Mouse (Mus musculus) midbrain, embryonic 12.5 days (tissue): Measurements from ENCODE around the gene Pitpnm2. TPM values are rescaled to one million over a fixed set of nuclear protein-coding genes. Genes with fewer than 3 reads are reported as not detected.
A peak's percentile ranks its signal among the peaks of the same experiment; 100 is the strongest.

Experiments
- ATAC-seq: fragments of 200-750 bp; cut with Nextera tagmentation; 2 replicates; pipeline ENCODE4 v1.8.0; 2017; ENCODE audit warnings: low read depth, moderate TSS enrichment, moderate library complexity; ENCODE audit not compliant: low FRiP score
- H3K27ac ChIP-seq: fragments of 300-500 bp; sonication (generic); replicated peaks from 2 replicates; pipeline ENCODE4 v1.5.1; 2016; ENCODE audit warnings: mild to moderate bottlenecking
- H3K27me3 ChIP-seq: fragments of 300-500 bp; sonication (generic); 2 replicates; pipeline ENCODE4 v1.6.1; 2016; ENCODE audit warnings: mild to moderate bottlenecking
- H3K36me3 ChIP-seq: fragments of 300-500 bp; sonication (generic); 2 replicates; pipeline ENCODE4 v1.6.1; 2016
- H3K4me1 ChIP-seq: fragments of 300-500 bp; sonication (generic); 2 replicates; pipeline ENCODE4 v1.6.1; 2016
- H3K4me2 ChIP-seq: fragments of 300-500 bp; sonication (generic); replicated peaks from 2 replicates; pipeline ENCODE4 v1.6.1; 2016; ENCODE audit warnings: mild to moderate bottlenecking, moderate library complexity
- H3K4me3 ChIP-seq: fragments of 300-500 bp; sonication (generic); 2 replicates; pipeline ENCODE4 v1.5.1; 2016; ENCODE audit warnings: mild to moderate bottlenecking
- H3K9ac ChIP-seq: fragments of 300-500 bp; sonication (generic); replicated peaks from 2 replicates; pipeline ENCODE4 v1.6.1; 2016; ENCODE audit warnings: mild to moderate bottlenecking, moderate library complexity
- H3K9me3 ChIP-seq: fragments of 300-500 bp; sonication (generic); 2 replicates; pipeline ENCODE4 v1.6.1; 2016; ENCODE audit warnings: mild to moderate bottlenecking
- WGBS: fragments of 180-500 bp; shearing (Covaris S2); methylation state at CpG from one replicate; pipeline ENCODE4 v1.1.7; 2016; 5-methylcytosine and 5-hydroxymethylcytosine counted together
- polyA plus RNA-seq: library from polyadenylated mRNA; unstranded; fragments of >200 nt; fragmentation: Nextera tagmentation; extraction: Ambion mirVana; gene quantifications from 2 replicates; pipeline ENCODE4 v1.2.1, GENCODE M21; 2016

The Pitpnm2 gene
- polyA plus RNA-seq, 1 experiment from 2014 or later = 7.2 TPM

DNA sequence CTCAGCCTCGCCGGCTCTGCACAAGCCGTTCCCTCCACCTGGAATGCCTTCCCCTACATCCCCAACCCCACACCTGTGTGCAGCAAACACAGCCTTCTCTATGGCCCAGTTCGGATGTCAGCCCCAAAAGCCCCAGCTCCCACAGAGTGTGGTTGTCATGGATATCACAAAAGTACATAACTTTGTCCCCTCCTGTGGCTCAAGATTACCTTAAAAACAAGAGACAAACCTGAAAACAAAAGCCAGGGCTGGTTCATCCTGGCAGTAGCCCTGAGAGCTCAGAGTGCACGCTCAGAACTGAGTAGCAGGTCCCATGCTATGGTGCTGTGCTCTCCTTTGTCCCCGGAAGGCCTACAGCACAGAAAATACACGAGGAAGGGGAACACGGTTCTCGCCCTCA, 44.3 kb downstream of the Pitpnm2 start:
- no peak overlapping the region for H3K4me3 ChIP-seq
- H3K9me3 ChIP-seq = no peaks in the 10 kb centered on the region
- no peak overlapping the region for H3K4me2 ChIP-seq
- H3K9ac ChIP-seq = no peak overlapping the region
- no peaks in the 10 kb centered on the region for H3K36me3 ChIP-seq
- no peaks in the 10 kb centered on the region; the same call in 1 of the 2 replicates for H3K27me3 ChIP-seq
- peaks cover 28% of the 10 kb centered on the region for H3K4me1 ChIP-seq
- ATAC-seq = no peak
- WGBS = 69% methylated on average over 9 of the region's 9 CpGs
- no peak overlapping the region for H3K27ac ChIP-seq

- H3K27ac ChIP-seq = no peak overlapping the region
- peaks cover 25% of the 10 kb centered on the region for H3K4me1 ChIP-seq
- no peaks in the 10 kb centered on the region for H3K9me3 ChIP-seq
- 89% methylated on average over 9 of the region's 9 CpGs for WGBS
- H3K9ac ChIP-seq = no peak overlapping the region
- no peak overlapping the region for H3K4me2 ChIP-seq
- ATAC-seq = no peak
- no peak overlapping the region for H3K4me3 ChIP-seq
- no peaks in the 10 kb centered on the region; the same call in 1 of the 2 replicates for H3K27me3 ChIP-seq
- H3K36me3 ChIP-seq = no peaks in the 10 kb centered on the region
These were observed 45.3 kb downstream of the Pitpnm2 start for GRCm38 (mm10) chr5:124204127-124204794.

DNA sequence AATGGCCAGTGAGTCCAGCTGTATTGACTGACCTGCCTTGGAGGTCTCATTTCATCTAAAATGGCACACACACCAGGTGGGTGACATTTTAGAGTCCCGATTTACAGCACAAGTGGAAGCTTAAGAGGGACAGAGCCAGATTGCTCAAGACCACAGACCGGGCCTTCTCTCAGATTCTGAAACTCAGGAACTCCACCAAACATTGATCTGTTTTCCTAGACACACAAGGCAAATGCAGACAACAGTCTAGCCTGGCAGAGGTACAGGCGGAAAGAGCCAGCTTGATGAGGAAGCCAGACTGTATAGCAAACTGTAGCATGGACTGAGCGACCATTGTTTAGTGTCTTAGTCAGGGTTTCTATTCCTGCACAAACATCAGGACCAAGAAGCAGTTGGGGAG, 46.3 kb downstream of the Pitpnm2 start:
- Histone ChIP-seq H3K9me3 (no peaks in the 10 kb centered on the region), H3K36me3 (no peaks in the 10 kb centered on the region), H3K27me3 (no peaks in the 10 kb centered on the region; the same call in 1 of the 2 replicates), H3K4me3 (no peak overlapping the region), H3K4me1 (peaks cover 25% of the 10 kb centered on the region), H3K9ac (no peak overlapping the region), H3K27ac (no peak overlapping the region), H3K4me2 (no peak overlapping the region)
- ATAC-seq = no peak
- 84% methylated on average over 4 of the region's 4 CpGs for WGBS

DNA sequence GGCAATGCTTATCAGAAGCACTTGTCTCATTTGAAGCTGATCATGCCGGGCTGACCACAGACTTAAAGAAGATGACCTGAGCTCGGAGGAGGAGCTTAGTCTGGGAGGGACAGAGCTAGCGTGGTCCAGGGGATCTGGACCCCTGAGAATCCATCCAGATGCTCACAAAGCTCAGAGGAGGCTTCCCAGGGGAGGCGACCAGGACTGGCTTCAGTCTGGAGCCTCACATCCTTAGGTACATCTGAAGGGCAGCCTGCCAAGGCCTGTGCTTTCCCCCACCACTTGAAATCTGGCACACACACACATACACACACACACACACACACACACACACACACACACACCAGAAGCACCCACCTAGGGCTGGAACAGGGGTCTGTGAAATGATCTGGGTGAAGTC, 47.5 kb downstream of the Pitpnm2 start:
- H3K36me3 ChIP-seq = no peaks in the 10 kb centered on the region
- H3K4me2 ChIP-seq = no peak overlapping the region
- no peak overlapping the region for H3K27ac ChIP-seq
- ATAC-seq = no peak
- WGBS = 65% methylated on average over 4 of the region's 4 CpGs
- no peaks in the 10 kb centered on the region for H3K9me3 ChIP-seq
- peaks cover 18% of the 10 kb centered on the region for H3K4me1 ChIP-seq
- no peak overlapping the region for H3K9ac ChIP-seq
- no peaks in the 10 kb centered on the region; the same call in 1 of the 2 replicates for H3K27me3 ChIP-seq
- no peak overlapping the region for H3K4me3 ChIP-seq

GRCm38 (mm10) chr5:124201564-124201963, 48.0 kb downstream of the Pitpnm2 start:
- ATAC-seq = no peak
- Histone ChIP-seq H3K4me2 (no peak overlapping the region), H3K36me3 (no peaks in the 10 kb centered on the region), H3K27me3 (no peaks in the 10 kb centered on the region; the same call in 1 of the 2 replicates), H3K4me1 (peaks cover 15% of the 10 kb centered on the region), H3K9me3 (no peaks in the 10 kb centered on the region), H3K9ac (no peak overlapping the region), H3K27ac (no peak overlapping the region), H3K4me3 (no peak overlapping the region)
- WGBS = 89% methylated on average over 2 of the region's 2 CpGs

- Histone ChIP-seq H3K36me3 (no peaks in the 10 kb centered on the region), H3K27ac (no peak overlapping the region), H3K4me3 (no peak overlapping the region), H3K9me3 (no peaks in the 10 kb centered on the region), H3K9ac (no peak overlapping the region), H3K4me2 (no peak overlapping the region), H3K27me3 (no peaks in the 10 kb centered on the region; the same call in 1 of the 2 replicates), H3K4me1 (peaks cover 10% of the 10 kb centered on the region)
- WGBS = 76% methylated on average over 5 of the region's 5 CpGs
- ATAC-seq = no peak
These were observed 48.7 kb downstream of the Pitpnm2 start for GRCm38 (mm10) chr5:124200844-124201243.

GRCm38 (mm10) chr5:124199168-124199567, 50.4 kb downstream of the Pitpnm2 start:
- 71% methylated on average over 5 of the region's 5 CpGs for WGBS

GRCm38 (mm10) chr5:124198473-124198872, 51.1 kb downstream of the Pitpnm2 start:
- H3K4me2 ChIP-seq = no peak overlapping the region
- H3K27me3 ChIP-seq = no peaks in the 10 kb centered on the region; the same call in 1 of the 2 replicates
- H3K4me1 ChIP-seq = peaks cover 22% of the 10 kb centered on the region
- no peak for ATAC-seq
- no peak overlapping the region for H3K4me3 ChIP-seq
- WGBS = 91% methylated on average over 7 of the region's 7 CpGs
- H3K9me3 ChIP-seq = no peaks in the 10 kb centered on the region
- H3K27ac ChIP-seq = no peak overlapping the region
- H3K9ac ChIP-seq = no peak overlapping the region
- no peaks in the 10 kb centered on the region for H3K36me3 ChIP-seq

More at GRCm38 (mm10) chr5:124199168-124199567, 50.4 kb downstream of the Pitpnm2 start:
- Histone ChIP-seq H3K4me1 (peaks cover 16% of the 10 kb centered on the region; the same call in 1 of the 2 replicates), H3K9me3 (no peaks in the 10 kb centered on the region), H3K4me3 (no peak overlapping the region), H3K27me3 (no peaks in the 10 kb centered on the region; the same call in 1 of the 2 replicates), H3K9ac (no peak overlapping the region), H3K27ac (no peak overlapping the region), H3K4me2 (no peak overlapping the region), H3K36me3 (no peaks in the 10 kb centered on the region)
- no peak for ATAC-seq

- Histone ChIP-seq H3K27me3 (no peaks in the 10 kb centered on the region; the same call in 1 of the 2 replicates), H3K4me2 (no peak overlapping the region), H3K9me3 (no peaks in the 10 kb centered on the region), H3K9ac (no peak overlapping the region), H3K4me3 (no peak overlapping the region), H3K27ac (no peak overlapping the region), H3K4me1 (peaks cover 37% of the 10 kb centered on the region), H3K36me3 (no peaks in the 10 kb centered on the region)
- 89% methylated on average over 4 of the region's 4 CpGs for WGBS
- no peak for ATAC-seq
These were observed 53.5 kb downstream of the Pitpnm2 start for GRCm38 (mm10) chr5:124196082-124196481.

DNA sequence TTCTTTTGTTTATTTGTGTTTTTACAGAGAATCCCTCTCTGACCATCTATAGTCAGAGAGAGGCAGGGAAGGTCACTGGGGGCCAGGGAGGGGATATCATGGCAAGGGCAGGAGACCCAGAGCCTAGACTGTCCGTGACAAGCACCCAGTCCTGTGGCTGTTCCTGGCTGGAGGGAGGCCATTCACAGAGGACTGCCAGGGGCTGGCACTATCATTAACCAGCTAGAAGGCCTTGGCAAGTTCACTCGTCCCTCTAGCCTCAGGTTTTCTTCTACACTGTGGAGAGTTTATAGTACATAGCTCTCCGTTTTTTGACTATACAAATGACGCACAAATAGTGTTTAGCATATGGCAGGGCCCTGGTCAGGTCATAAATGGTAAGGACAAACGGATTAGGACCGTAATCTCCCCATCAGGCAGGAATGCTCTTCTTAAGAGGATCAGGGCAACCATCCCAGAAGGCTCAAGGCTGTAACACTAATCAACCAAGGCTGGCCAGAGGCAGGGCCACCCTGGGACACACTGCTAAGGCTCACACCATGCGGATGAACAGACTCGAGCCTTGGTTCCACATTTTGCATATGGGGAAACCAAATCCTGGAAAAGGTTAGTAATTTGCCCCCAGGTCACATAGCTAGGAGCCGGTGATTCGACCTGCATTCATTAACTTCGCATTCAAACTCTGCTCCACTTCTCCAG, 55.0 kb downstream of the Pitpnm2 start:
- Histone ChIP-seq H3K36me3 (no peaks in the 10 kb centered on the region), H3K27me3 (no peaks in the 10 kb centered on the region; the same call in 1 of the 2 replicates), H3K27ac (no peak overlapping the region), H3K4me2 (no peak overlapping the region), H3K9ac (no peak overlapping the region), H3K4me1 (peaks cover 33% of the 10 kb centered on the region), H3K9me3 (no peaks in the 10 kb centered on the region), H3K4me3 (no peak overlapping the region)
- 42% methylated on average over 11 of the region's 11 CpGs for WGBS
- no peak for ATAC-seq

GRCm38 (mm10) chr5:124193286-124194112, 56.1 kb downstream of the Pitpnm2 start:
- H3K27ac ChIP-seq = 0 out of 2 replicates have a peak overlapping the region, but pooled peaks have one; percentile 47
- H3K9ac ChIP-seq = no peak overlapping the region
- H3K36me3 ChIP-seq = no peaks in the 10 kb centered on the region
- no peak overlapping the region for H3K4me3 ChIP-seq
- peak; percentile 60; the same call in 1 of the 2 replicates for ATAC-seq
- H3K9me3 ChIP-seq = no peaks in the 10 kb centered on the region
- peaks cover 33% of the 10 kb centered on the region for H3K4me1 ChIP-seq
- no peaks in the 10 kb centered on the region; the same call in 1 of the 2 replicates for H3K27me3 ChIP-seq
- 73% methylated on average over 24 of the region's 24 CpGs for WGBS
- peak overlapping the region; percentile 25; the same call in 1 of the 2 replicates for H3K4me2 ChIP-seq
